29 mouse cellular contexts compared by ENCODE assay signal in the genomic region with DNA sequence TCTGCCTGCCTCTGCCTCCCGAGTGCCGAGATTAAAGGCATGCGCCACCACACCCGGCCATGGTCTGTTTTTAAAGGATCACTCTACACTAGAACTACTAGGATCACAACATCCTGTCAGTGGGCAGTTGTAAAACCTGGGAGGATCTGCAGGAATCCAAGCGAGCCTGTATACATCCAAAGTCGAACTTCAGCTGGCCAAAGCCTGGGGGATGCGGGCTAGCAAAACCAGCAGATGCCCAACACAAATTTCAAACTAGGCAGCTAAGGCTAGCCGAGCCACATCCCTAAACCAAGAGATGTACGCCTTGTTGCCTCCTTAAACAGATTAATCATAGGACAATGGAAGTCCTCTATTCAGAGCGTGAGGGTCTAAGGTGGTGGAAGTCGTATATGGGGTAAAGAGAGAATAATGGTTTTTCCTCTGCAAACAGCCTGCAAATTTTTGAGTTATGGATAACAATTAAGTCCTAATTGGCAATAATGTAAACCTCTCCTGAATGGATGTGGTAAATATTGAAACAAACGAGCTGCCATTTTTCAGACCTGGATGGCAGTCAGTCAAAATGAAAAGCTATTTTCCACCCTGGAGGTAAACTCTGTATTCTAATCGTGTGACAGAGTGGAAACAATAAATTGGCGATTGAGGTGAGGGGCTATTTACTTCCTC.
A peak's percentile ranks its signal among the peaks of the same experiment; 100 is the strongest.
DNase-seq lines count a peak whose midpoint lies in the region; ATAC-seq lines count a peak whose summit lies in the region.
"Had no signal": no experiment of that assay in that cellular context is flagged by ENCODE, and none has a peak within 500 bp of the region (broad histone marks: within the 10 kb centered on the region; RNA-seq: fewer than 3 reads in every experiment).

No protein-coding gene starts in this region.

- H3K9ac ChIP-seq in kidney, embryonic 15.5 days = no peak overlapping the region
- H3K9ac ChIP-seq in limb, embryonic 13.5 days = no peak overlapping the region
- no peak overlapping the region for H3K9ac ChIP-seq in kidney, embryonic 14.5 days (ENCODE audit: low read depth, low read length)
- H3K9ac ChIP-seq: forebrain, embryonic 13.5 days; forebrain, postnatal 0 days; hindbrain, embryonic 13.5 days had no signal

- no peaks in the 10 kb centered on the region for H3K36me3 ChIP-seq in kidney, embryonic 15.5 days
- no peaks in the 10 kb centered on the region for H3K36me3 ChIP-seq in limb, embryonic 10.5 days
- H3K36me3 ChIP-seq in limb, embryonic 13.5 days = no peaks in the 10 kb centered on the region
- no peaks in the 10 kb centered on the region for H3K36me3 ChIP-seq in kidney, embryonic 14.5 days (ENCODE audit: control insufficient read depth, insufficient read depth, low read length)
- H3K36me3 ChIP-seq: forebrain, embryonic 10.5 days; G1E; hindbrain, embryonic 10.5 days; hindbrain, embryonic 13.5 days had no signal

- 0 out of 2 replicates have a peak overlapping the region, but pooled peaks have one; percentile 2 for H3K27ac ChIP-seq in kidney, embryonic 15.5 days
- H3K27ac ChIP-seq in limb, embryonic 10.5 days = peak overlapping the region; percentile 85
- H3K27ac ChIP-seq in limb, embryonic 13.5 days = no peak overlapping the region; the same call in 1 of the 2 replicates
- no peak overlapping the region for H3K27ac ChIP-seq in kidney, embryonic 14.5 days (ENCODE audit: low read depth, low read length)
- H3K27ac ChIP-seq: forebrain, embryonic 10.5 days; forebrain, embryonic 13.5 days; gastrocnemius, adult 2 months; hindbrain, embryonic 10.5 days; hindbrain, embryonic 13.5 days had no signal

- no peaks in the 10 kb centered on the region for H3K27me3 ChIP-seq in kidney, embryonic 15.5 days
- peaks cover 31% of the 10 kb centered on the region for H3K27me3 ChIP-seq in limb, embryonic 10.5 days (ENCODE audit: low read depth, poor library complexity, severe bottlenecking)
- peaks cover 29% of the 10 kb centered on the region for H3K27me3 ChIP-seq in limb, embryonic 13.5 days
- H3K27me3 ChIP-seq in kidney, embryonic 14.5 days (ENCODE audit: control insufficient read depth, insufficient read depth, low read length) = no peaks in the 10 kb centered on the region
- H3K27me3 ChIP-seq: CH12.LX; forebrain, embryonic 13.5 days; hindbrain, embryonic 13.5 days; Patski had no signal

- WGBS in kidney, embryonic 15.5 days = 49% methylated on average over 14 of the region's 14 CpGs
- 46% methylated on average over 14 of the region's 14 CpGs for WGBS in limb, embryonic 10.5 days
- 31% methylated on average over 14 of the region's 14 CpGs for WGBS in limb, embryonic 13.5 days
- WGBS in kidney, embryonic 14.5 days = 51% methylated on average over 14 of the region's 14 CpGs

- H3K9me3 ChIP-seq in kidney, embryonic 15.5 days (replicated peaks) = no peaks in the 10 kb centered on the region
- no peaks in the 10 kb centered on the region for H3K9me3 ChIP-seq in limb, embryonic 10.5 days (replicated peaks)
- H3K9me3 ChIP-seq in limb, embryonic 13.5 days = no peaks in the 10 kb centered on the region; the same call in 1 of the 2 replicates
- no peaks in the 10 kb centered on the region for H3K9me3 ChIP-seq in kidney, embryonic 14.5 days (ENCODE audit: control insufficient read depth, low read length)
- H3K9me3 ChIP-seq: forebrain, embryonic 10.5 days; forebrain, embryonic 13.5 days; hindbrain, embryonic 10.5 days; hindbrain, embryonic 13.5 days had no signal

- 0 out of 2 replicates have a peak overlapping the region, but pooled peaks have one; percentile 46 for H3K4me2 ChIP-seq in kidney, embryonic 15.5 days
- peak overlapping the region; percentile 51 for H3K4me2 ChIP-seq in limb, embryonic 13.5 days (replicated peaks)
- no peak overlapping the region for H3K4me2 ChIP-seq in kidney, embryonic 14.5 days (replicated peaks; ENCODE audit: low read depth, low read length)
- H3K4me2 ChIP-seq: forebrain, embryonic 13.5 days; heart, embryonic 11.5 days; hindbrain, embryonic 13.5 days had no signal

- H3K4me3 ChIP-seq in kidney, embryonic 15.5 days (replicated peaks) = no peak overlapping the region
- no peak overlapping the region for H3K4me3 ChIP-seq in limb, embryonic 10.5 days
- H3K4me3 ChIP-seq in limb, embryonic 13.5 days = no peak overlapping the region
- H3K4me3 ChIP-seq in kidney, embryonic 14.5 days (ENCODE audit: low read length) = no peak overlapping the region
- H3K4me3 ChIP-seq: forebrain, embryonic 10.5 days; forebrain, embryonic 13.5 days; gastrocnemius, adult 2 months; hindbrain, embryonic 10.5 days; hindbrain, embryonic 13.5 days had no signal

- ATAC-seq in kidney, embryonic 15.5 days (replicated peaks; ENCODE audit: low FRiP score) = no peak
- ATAC-seq in limb, embryonic 13.5 days (ENCODE audit: low FRiP score, low read depth) = no peak
- no peak for ATAC-seq in kidney, embryonic 14.5 days (ENCODE audit: low FRiP score, low TSS enrichment)
- ATAC-seq: forebrain, embryonic 13.5 days; forebrain, postnatal 0 days; hindbrain, embryonic 16.5 days; inflammation-experienced regulatory T-cells, adult 6 months; Patski had no signal

- peaks cover 13% of the 10 kb centered on the region for H3K4me1 ChIP-seq in kidney, embryonic 15.5 days
- peaks cover 61% of the 10 kb centered on the region for H3K4me1 ChIP-seq in limb, embryonic 10.5 days
- H3K4me1 ChIP-seq in limb, embryonic 13.5 days = peaks cover 28% of the 10 kb centered on the region
- H3K4me1 ChIP-seq in kidney, embryonic 14.5 days (ENCODE audit: control insufficient read depth, insufficient read depth, low read length) = no peaks in the 10 kb centered on the region
- H3K4me1 ChIP-seq: forebrain, embryonic 13.5 days; hindbrain, embryonic 10.5 days; hindbrain, embryonic 13.5 days had no signal

- DNase-seq in embryo, embryonic 9.5 days (ENCODE audit: extremely low spot score) = peak; percentile 10
- no peak for DNase-seq in embryo, embryonic 10 days (ENCODE audit: low spot score)
- DNase-seq in kidney, postnatal 14 days = no peak
- peak; percentile 52 for DNase-seq in limb, embryonic 10.5 days (ENCODE audit: low spot score)
- DNase-seq in kidney, postnatal 36 days = no peak
- DNase-seq: adrenal gland, adult 2 months; adrenal gland, postnatal 14 days; B cell, adult 2 months; cerebellum, adult 11 months; cerebellum, adult 2 months; cerebellum, postnatal 10 days; cerebellum, postnatal 36 days; forebrain, postnatal 0 days; gastrocnemius, adult 2 months; gastrocnemius, postnatal 14 days; heart, adult 18-20 months had no signal

Comparison
In these comparisons a context has a peak if more than half of its experiments do, and no peak if none do; other contexts are left out.
1. DNase-seq: peak in embryo, embryonic 9.5 days (single experiment) and limb, embryonic 10.5 days (single experiment); none in embryo, embryonic 10 days (single experiment), kidney, postnatal 14 days (single experiment) and kidney, postnatal 36 days (0 of 2).
2. H3K27ac ChIP-seq: peak in kidney, embryonic 15.5 days (single experiment) and limb, embryonic 10.5 days (single experiment); none in limb, embryonic 13.5 days (single experiment) and kidney, embryonic 14.5 days (single experiment).